Mouse (Mus musculus) hindbrain, embryonic 11.5 days (tissue): ENCODE results near the gene Ccr1. TPM values are rescaled to one million over a fixed set of nuclear protein-coding genes. Genes with fewer than 3 reads are reported as not detected.

Experiments used
- ATAC-seq: fragments of 200-750 bp; cut with Nextera tagmentation; 2 replicates; pipeline ENCODE4 v1.8.0; 2017; ENCODE audit warnings: mild to moderate bottlenecking, moderate TSS enrichment, moderate library complexity; ENCODE audit not compliant: low FRiP score
- DNase-seq: peaks from one replicate; pipeline ENCODE4 v3.0.0-alpha.2; 2015; ENCODE audit warnings: low spot score
- H3K27ac ChIP-seq: fragments of 300-500 bp; sonication (generic); 2 replicates; pipeline ENCODE4 v1.5.1; 2014; ENCODE audit warnings: mild to moderate bottlenecking, low read depth, low read length
- H3K27me3 ChIP-seq: fragments of 300-500 bp; sonication (generic); 2 replicates; pipeline ENCODE4 v1.6.1; 2014; ENCODE audit warnings: mild to moderate bottlenecking, low read length, moderate library complexity, mixed read lengths; ENCODE audit not compliant: control insufficient read depth, insufficient read depth
- H3K36me3 ChIP-seq: fragments of 300-500 bp; sonication (generic); 2 replicates; pipeline ENCODE4 v1.6.1; 2014; ENCODE audit warnings: mild to moderate bottlenecking, low read length, moderate library complexity, mixed read lengths; ENCODE audit not compliant: control insufficient read depth, insufficient read depth
- H3K4me1 ChIP-seq: fragments of 300-500 bp; sonication (generic); replicated peaks from 2 replicates; pipeline ENCODE4 v1.6.1; 2014; ENCODE audit warnings: low read length, mixed read lengths; ENCODE audit not compliant: control insufficient read depth, insufficient read depth
- H3K4me2 ChIP-seq: fragments of 300-500 bp; sonication (generic); replicated peaks from 2 replicates; pipeline ENCODE4 v1.6.1; 2014; ENCODE audit warnings: mild to moderate bottlenecking, low read depth, low read length
- H3K4me3 ChIP-seq: fragments of 300-500 bp; sonication (generic); 2 replicates; pipeline ENCODE4 v1.5.1; 2014; ENCODE audit warnings: low read depth, low read length
- H3K9ac ChIP-seq: fragments of 300-500 bp; sonication (generic); 2 replicates; pipeline ENCODE4 v1.6.1; 2014; ENCODE audit warnings: low read depth, low read length
- H3K9me3 ChIP-seq: fragments of 300-500 bp; sonication (generic); 2 replicates; pipeline ENCODE4 v1.6.1; 2016; ENCODE audit warnings: low read length; ENCODE audit not compliant: control insufficient read depth
- WGBS: fragments of 180-500 bp; shearing (Covaris S2); extraction: QIAGEN DNeasy Blood & Tissue Kit; methylation state at CpG from one replicate; pipeline ENCODE4 v1.1.7; 2014; 5-methylcytosine and 5-hydroxymethylcytosine counted together
- polyA plus RNA-seq: library from polyadenylated mRNA; unstranded; fragments of >200 nt; fragmentation: Nextera tagmentation; extraction: Ambion mirVana; gene quantifications from 2 replicates; pipeline ENCODE4 v1.2.1, GENCODE M21; 2014

Ccr1 gene
- polyA plus RNA-seq, 1 experiment from 2014 or later = 1.3 TPM

DNA sequence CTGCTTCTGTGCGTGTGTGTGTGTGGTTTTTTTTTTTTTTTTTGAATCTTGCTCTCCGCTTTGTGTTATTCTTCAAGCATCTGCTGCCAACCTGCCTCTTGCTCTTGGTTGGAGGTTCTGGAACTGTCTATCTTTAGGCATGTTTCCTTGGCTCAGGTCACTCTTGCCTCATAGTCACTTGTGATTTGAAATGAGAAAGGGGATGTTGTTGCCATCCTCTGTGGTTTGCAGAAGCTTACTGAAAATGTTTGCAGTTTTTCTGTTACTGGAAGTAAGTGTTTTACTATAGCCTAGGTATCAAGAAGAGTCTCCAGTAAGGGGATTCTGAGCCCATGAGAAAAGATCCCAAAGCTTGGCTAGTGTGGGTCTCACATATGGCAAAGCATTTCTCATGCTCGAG, 26.5 kb downstream of the Ccr1 start:
- Histone ChIP-seq H3K9me3 (no peaks in the 10 kb centered on the region), H3K4me2 (no peak overlapping the region), H3K9ac (no peak overlapping the region), H3K27ac (no peak overlapping the region), H3K36me3 (no peaks in the 10 kb centered on the region), H3K27me3 (no peaks in the 10 kb centered on the region), H3K4me1 (no peaks in the 10 kb centered on the region), H3K4me3 (no peak overlapping the region)
- 91% methylated on average over 3 of the region's 3 CpGs for WGBS
- ATAC-seq (no peak), DNase-seq (no peak)

DNA sequence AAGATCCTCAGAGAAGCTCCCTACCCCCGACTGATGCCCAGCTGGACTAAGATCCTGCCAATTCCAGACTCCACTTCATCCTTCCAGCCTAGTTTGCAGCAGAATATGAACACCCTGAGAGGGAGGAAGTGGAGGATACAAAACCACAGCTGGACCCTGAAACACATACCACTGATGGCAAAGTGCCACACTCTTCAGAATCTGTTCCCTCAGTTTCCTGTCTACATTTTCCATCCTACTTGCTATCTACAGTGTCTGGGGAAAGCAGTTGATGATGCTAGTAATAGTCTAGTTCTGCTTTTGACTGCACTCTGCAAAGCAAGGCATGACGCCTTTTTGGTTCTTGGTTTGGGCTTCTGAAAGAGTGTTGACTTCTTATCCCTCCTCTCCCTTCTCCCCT, 27.2 kb downstream of the Ccr1 start:
- 86% methylated on average over 2 of the region's 2 CpGs for WGBS
- ATAC-seq = no peak
- H3K4me2 ChIP-seq = no peak overlapping the region

GRCm38 (mm10) chr9:123940628-123941027, 27.9 kb downstream of the Ccr1 start:
- ATAC-seq (no peak), DNase-seq (no peak)
- no peak overlapping the region for H3K4me2 ChIP-seq
- no peaks in the 10 kb centered on the region for H3K36me3 ChIP-seq
- no peaks in the 10 kb centered on the region for H3K9me3 ChIP-seq
- H3K4me1 ChIP-seq = no peaks in the 10 kb centered on the region
- no peak overlapping the region for H3K4me3 ChIP-seq
- no peaks in the 10 kb centered on the region for H3K27me3 ChIP-seq
- no peak overlapping the region for H3K9ac ChIP-seq
- no peak overlapping the region for H3K27ac ChIP-seq

More for the DNA sequence above, 27.2 kb downstream of the Ccr1 start:
- Histone ChIP-seq H3K4me1 (no peaks in the 10 kb centered on the region), H3K36me3 (no peaks in the 10 kb centered on the region), H3K9ac (no peak overlapping the region), H3K27ac (no peak overlapping the region), H3K27me3 (no peaks in the 10 kb centered on the region), H3K4me3 (no peak overlapping the region), H3K9me3 (no peaks in the 10 kb centered on the region)
- DNase-seq = no peak

DNA sequence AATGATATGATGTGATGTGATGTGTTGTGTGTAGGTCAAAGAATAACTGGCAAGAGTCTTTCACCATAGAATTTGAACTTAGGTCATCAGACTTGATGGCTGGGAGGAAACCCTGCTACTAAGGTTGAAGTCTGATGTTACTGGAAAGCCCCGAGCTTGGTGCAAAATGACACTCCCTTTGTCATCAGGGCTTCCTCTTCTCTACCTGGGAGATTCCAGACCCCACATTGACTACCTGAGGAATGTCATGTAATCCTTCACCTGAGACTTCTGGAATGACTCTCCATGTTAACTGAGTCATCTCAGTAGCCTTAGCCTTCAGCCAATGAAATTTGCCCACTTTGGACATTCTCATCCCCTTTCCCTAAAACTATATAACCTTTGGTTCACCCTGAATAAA, 28.3 kb downstream of the Ccr1 start:
- H3K9me3 ChIP-seq = no peaks in the 10 kb centered on the region
- no peaks in the 10 kb centered on the region for H3K4me1 ChIP-seq
- no peak overlapping the region for H3K4me3 ChIP-seq
- H3K9ac ChIP-seq = no peak overlapping the region
- WGBS = 74% methylated on average over 1 of the region's 1 CpGs
- DNase-seq (no peak), ATAC-seq (no peak)
- no peaks in the 10 kb centered on the region for H3K27me3 ChIP-seq
- no peak overlapping the region for H3K4me2 ChIP-seq
- H3K27ac ChIP-seq = no peak overlapping the region
- no peaks in the 10 kb centered on the region for H3K36me3 ChIP-seq

DNA sequence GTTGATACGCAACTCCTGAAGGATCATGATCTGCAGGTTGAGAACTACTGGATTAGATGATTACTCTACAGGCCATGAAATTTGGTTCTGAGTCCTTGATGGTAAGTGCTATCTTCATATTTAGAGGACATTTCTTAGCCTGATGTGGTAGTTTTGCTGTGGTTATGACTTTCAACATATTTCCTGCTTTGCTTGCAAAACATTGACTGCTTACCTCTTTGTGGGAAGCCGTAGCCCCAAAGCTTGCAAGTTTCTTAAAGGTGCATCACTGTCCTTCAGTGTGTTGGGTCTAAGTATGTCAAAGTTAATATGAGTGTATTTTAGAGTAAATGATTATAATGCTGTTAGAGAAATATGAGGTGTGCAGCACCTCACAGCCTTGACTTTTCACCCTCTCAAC, 30.5 kb downstream of the Ccr1 start:
- 93% methylated on average over 2 of the region's 2 CpGs for WGBS
- Histone ChIP-seq H3K4me3 (no peak overlapping the region), H3K9me3 (no peaks in the 10 kb centered on the region), H3K4me1 (no peaks in the 10 kb centered on the region), H3K4me2 (no peak overlapping the region), H3K36me3 (no peaks in the 10 kb centered on the region), H3K9ac (no peak overlapping the region), H3K27ac (no peak overlapping the region), H3K27me3 (no peaks in the 10 kb centered on the region)
- ATAC-seq = no peak
- no peak for DNase-seq

GRCm38 (mm10) chr9:123936604-123937280, 31.8 kb downstream of the Ccr1 start:
- no peaks in the 10 kb centered on the region for H3K9me3 ChIP-seq
- no peak overlapping the region for H3K9ac ChIP-seq
- no peak overlapping the region for H3K4me2 ChIP-seq
- no peaks in the 10 kb centered on the region for H3K4me1 ChIP-seq
- DNase-seq (no peak), ATAC-seq (no peak)
- H3K27ac ChIP-seq = no peak overlapping the region
- no peaks in the 10 kb centered on the region for H3K36me3 ChIP-seq
- 84% methylated on average over 9 of the region's 9 CpGs for WGBS
- no peak overlapping the region for H3K4me3 ChIP-seq
- no peaks in the 10 kb centered on the region for H3K27me3 ChIP-seq

- Histone ChIP-seq H3K4me3 (no peak overlapping the region), H3K4me1 (no peaks in the 10 kb centered on the region)
- WGBS = 90% methylated on average over 5 of the region's 5 CpGs
These were observed 32.7 kb downstream of the Ccr1 start for GRCm38 (mm10) chr9:123935776-123936175.

DNA sequence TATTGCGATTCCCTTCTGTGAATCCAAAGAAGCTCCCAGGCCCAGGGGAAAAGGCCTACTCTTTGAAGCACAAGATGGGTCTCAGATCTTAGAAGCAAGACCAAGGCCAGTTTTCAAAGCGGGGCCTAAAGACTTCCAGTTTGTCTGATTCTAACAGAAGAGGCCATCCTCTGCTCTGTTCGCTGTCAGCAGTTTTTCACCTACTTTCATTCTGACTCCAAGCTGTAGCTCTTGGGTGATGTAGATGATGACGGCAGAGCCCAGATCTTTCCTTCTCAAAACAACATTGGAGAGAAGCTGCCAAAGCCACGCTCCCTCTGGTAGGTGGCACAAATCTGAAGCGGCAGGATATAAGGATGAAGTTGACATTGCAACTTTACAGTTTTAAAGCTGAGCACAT, 33.1 kb downstream of the Ccr1 start:
- DNase-seq (no peak), ATAC-seq (no peak)
- Histone ChIP-seq H3K27ac (no peak overlapping the region), H3K4me2 (no peak overlapping the region), H3K27me3 (no peaks in the 10 kb centered on the region), H3K9ac (no peak overlapping the region), H3K4me3 (no peak overlapping the region), H3K36me3 (no peaks in the 10 kb centered on the region), H3K4me1 (no peaks in the 10 kb centered on the region), H3K9me3 (no peaks in the 10 kb centered on the region)
- WGBS = 92% methylated on average over 6 of the region's 6 CpGs

More at GRCm38 (mm10) chr9:123935776-123936175, 32.7 kb downstream of the Ccr1 start:
- Histone ChIP-seq H3K27me3 (no peaks in the 10 kb centered on the region), H3K4me2 (no peak overlapping the region), H3K9me3 (no peaks in the 10 kb centered on the region), H3K36me3 (no peaks in the 10 kb centered on the region), H3K9ac (no peak overlapping the region), H3K27ac (no peak overlapping the region)
- DNase-seq (no peak), ATAC-seq (no peak)

GRCm38 (mm10) chr9:123933716-123934445, 34.6 kb downstream of the Ccr1 start:
- Histone ChIP-seq H3K9ac (no peak overlapping the region), H3K9me3 (no peaks in the 10 kb centered on the region), H3K4me1 (no peaks in the 10 kb centered on the region), H3K36me3 (no peaks in the 10 kb centered on the region), H3K27ac (no peak overlapping the region), H3K4me2 (no peak overlapping the region), H3K4me3 (no peak overlapping the region), H3K27me3 (no peaks in the 10 kb centered on the region)
- ATAC-seq = no peak
- WGBS = 91% methylated on average over 5 of the region's 5 CpGs
- no peak for DNase-seq
